Comparison of ENCODE assay signal across 11 mouse cellular contexts in the genomic region with DNA sequence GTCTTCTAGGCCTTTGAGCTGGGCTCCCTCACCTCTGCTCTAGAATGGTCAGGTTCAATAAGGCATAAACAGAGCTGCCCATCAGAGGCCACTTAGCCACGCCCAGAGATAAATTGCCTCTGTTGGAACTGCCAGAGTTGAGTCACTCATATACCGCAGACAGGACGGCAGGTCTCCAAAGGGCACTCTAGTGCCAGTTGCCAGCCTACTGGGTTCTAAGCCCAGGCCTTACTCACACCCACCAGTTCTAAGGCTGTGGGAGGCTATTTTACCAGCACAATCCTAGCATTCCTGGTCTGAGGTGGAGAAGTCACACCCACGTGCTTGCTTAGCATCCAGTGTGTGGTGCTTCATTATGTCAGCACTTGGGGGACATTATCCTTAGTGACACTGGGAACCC. TPM values are rescaled to one million over a fixed set of nuclear protein-coding genes. Genes with fewer than 3 reads are reported as not detected.
DNase-seq lines count a peak whose midpoint lies in the region; ATAC-seq and TF ChIP-seq lines count a peak whose summit lies in the region.
"Had no signal": no experiment of that assay in that cellular context is flagged by ENCODE, and none has a peak within 500 bp of the region (broad histone marks: within the 10 kb centered on the region; RNA-seq: fewer than 3 reads in every experiment).

No protein-coding gene starts in this region.

- 53% methylated on average over 4 of the region's 4 CpGs for WGBS in heart, embryonic 15.5 days
- 77% methylated on average over 4 of the region's 4 CpGs for WGBS in embryonic facial prominence, embryonic 10.5 days
- WGBS in liver, embryonic 14.5 days (ENCODE audit: insufficient replicate concordance): 59% methylated on average over 4 of the region's 4 CpGs

- H3K27me3 ChIP-seq in heart, embryonic 15.5 days: no peaks in the 10 kb centered on the region
- H3K27me3 ChIP-seq in embryonic facial prominence, embryonic 10.5 days (replicated peaks; ENCODE audit: low read depth, poor library complexity, severe bottlenecking): 0 out of 2 replicates have a peak, but pooled peaks cover 6% of the 10 kb centered on the region
- no peaks in the 10 kb centered on the region for H3K27me3 ChIP-seq in liver, embryonic 14.5 days (ENCODE audit: control insufficient read depth, insufficient read depth, low read length)
- H3K27me3 ChIP-seq: forebrain, embryonic 13.5 days had no signal

- no peak for ATAC-seq in heart, embryonic 15.5 days (replicated peaks; ENCODE audit: insufficient number of reproducible peaks, insufficient read depth, low FRiP score, low read depth)
- peak; percentile 12; the same call in 1 of the 2 replicates for ATAC-seq in liver, embryonic 14.5 days (ENCODE audit: insufficient read depth)
- ATAC-seq: forebrain, embryonic 13.5 days had no signal

- no peak overlapping the region for H3K4me2 ChIP-seq in heart, embryonic 15.5 days
- peak overlapping the region; percentile 44 for H3K4me2 ChIP-seq in liver, embryonic 14.5 days (ENCODE audit: low read depth)
- H3K4me2 ChIP-seq: forebrain, embryonic 13.5 days had no signal

- no peak overlapping the region for H3K4me3 ChIP-seq in heart, embryonic 15.5 days
- no peak overlapping the region for H3K4me3 ChIP-seq in embryonic facial prominence, embryonic 10.5 days
- no peak overlapping the region for H3K4me3 ChIP-seq in liver, embryonic 14.5 days (ENCODE audit: insufficient read depth in 1 of 2, low read depth in 2 of 2, low read length in 2 of 2)
- H3K4me3 ChIP-seq: forebrain, embryonic 13.5 days had no signal

- intact Hi-C loops in heart, postnatal 36 days (cut with DNase I): loop anchor here (2.0 kb wide), 1 partner anchor 17 kb away; no protein-coding TSS in a partner anchor

- no peak overlapping the region for H3K9ac ChIP-seq in heart, embryonic 15.5 days
- peak overlapping the region; percentile 55 for H3K9ac ChIP-seq in liver, embryonic 14.5 days (replicated peaks)
- H3K9ac ChIP-seq: forebrain, embryonic 13.5 days had no signal

- no peaks in the 10 kb centered on the region for H3K36me3 ChIP-seq in heart, embryonic 15.5 days
- H3K36me3 ChIP-seq in embryonic facial prominence, embryonic 10.5 days (replicated peaks): no peaks in the 10 kb centered on the region
- no peaks in the 10 kb centered on the region for H3K36me3 ChIP-seq in liver, embryonic 14.5 days (replicated peaks; ENCODE audit: control insufficient read depth, insufficient read depth, low read depth)

- peaks cover 67% of the 10 kb centered on the region for H3K4me1 ChIP-seq in heart, embryonic 15.5 days (replicated peaks)
- H3K4me1 ChIP-seq in embryonic facial prominence, embryonic 10.5 days: peaks cover 64% of the 10 kb centered on the region
- peaks cover 81 to 84% of the 10 kb centered on the region in 2 experiments for H3K4me1 ChIP-seq in liver, embryonic 14.5 days (replicated peaks; ENCODE audit: control insufficient read depth in 2 of 2, insufficient read depth in 2 of 2, low read length in 1 of 2)

- no peak for TF ChIP-seq CTCF in liver, embryonic 14.5 days (IDR thresholded peaks at IDR 0.05; ENCODE audit: low read depth)

- no peak for DNase-seq in heart, postnatal 36 days
- peak; percentile 60 for DNase-seq in MN1 (ENCODE audit: low spot score)
- DNase-seq in embryonic facial prominence, embryonic 10.5 days (ENCODE audit: low spot score): no peak
- DNase-seq in liver, embryonic 14.5 days (ENCODE audit: low read depth in 3 of 3, low spot score in 3 of 3): peak; percentile 58 to 70 (median 67)
- no peak for DNase-seq in neural tube, embryonic 10.5 days (ENCODE audit: extremely low spot score, low spot score)
- DNase-seq in layer of hippocampus, postnatal 10 days (ENCODE audit: low spot score in 2 of 2): no peak
- DNase-seq in gastrocnemius, adult 18-20 months (ENCODE audit: low spot score): no peak
- DNase-seq: cerebellum, postnatal 25 days; kidney, adult 8-10 months had no signal

- TF ChIP-seq EP300 in liver, embryonic 14.5 days (IDR thresholded peaks at IDR 0.05; ENCODE audit: low read depth): no peak

- H3K27ac ChIP-seq in heart, embryonic 15.5 days: peak overlapping the region; percentile 93
- H3K27ac ChIP-seq in embryonic facial prominence, embryonic 10.5 days (replicated peaks): peak overlapping the region; percentile 67
- H3K27ac ChIP-seq in liver, embryonic 14.5 days: peak overlapping the region; percentile 100
- H3K27ac ChIP-seq: forebrain, embryonic 13.5 days had no signal

- H3K9me3 ChIP-seq in heart, embryonic 15.5 days (replicated peaks): no peaks in the 10 kb centered on the region
- no peaks in the 10 kb centered on the region for H3K9me3 ChIP-seq in embryonic facial prominence, embryonic 10.5 days
- no peaks in the 10 kb centered on the region for H3K9me3 ChIP-seq in liver, embryonic 14.5 days (ENCODE audit: control insufficient read depth, low read length)
- H3K9me3 ChIP-seq: forebrain, embryonic 13.5 days had no signal

RNA-seq across cellular contexts. Expression of a gene that starts 50.6 kb away (rescaled TPM):
- polyA plus RNA-seq in heart, embryonic 15.5 days (2015; fragmentation: Nextera tagmentation; extraction: Ambion mirVana): 17.9 and 18.2 TPM in 2 replicates
- total RNA-seq in heart, postnatal 36 days (2021): 10 to 100 TPM; 22.3 to 36.3 TPM
- polyA plus RNA-seq in embryonic facial prominence, embryonic 10.5 days (2016; fragmentation: Nextera tagmentation; extraction: Ambion mirVana): 31.6 and 33.2 TPM in 2 replicates
- 61.4 and 64.5 TPM in 2 replicates for polyA plus RNA-seq in liver, embryonic 14.5 days (2012; rRNA removed)
- polyA plus RNA-seq in liver, embryonic 14.5 days (2014; fragmentation: Nextera tagmentation; extraction: Ambion mirVana): 60.4 and 69.9 TPM in 2 replicates
- total RNA-seq in layer of hippocampus, postnatal 10 days (2021): 1 to 10 TPM; 3.5 to 4.0 TPM
- total RNA-seq in gastrocnemius, adult 18-20 months (2021): 10 to 100 TPM; 18.8 to 25.4 TPM

Comparison
In these comparisons a context has a peak if more than half of its experiments do, and no peak if none do; other contexts are left out.
1. DNase-seq: peak in MN1 (single experiment) and liver, embryonic 14.5 days (3 of 3); none in heart, postnatal 36 days (0 of 2), embryonic facial prominence, embryonic 10.5 days (single experiment), neural tube, embryonic 10.5 days (single experiment), layer of hippocampus, postnatal 10 days (0 of 2) and gastrocnemius, adult 18-20 months (single experiment).
2. Peak in every context shown above with its lines, with median percentiles within 50 percentile points of each other: H3K27ac ChIP-seq.